Mouse (Mus musculus) liver, embryonic 11.5 days (tissue): Measurements from ENCODE around the gene Hoxc10. TPM values are rescaled to one million over a fixed set of nuclear protein-coding genes. Genes with fewer than 3 reads are reported as not detected.

Source experiments
- microRNA counts: library from miRNA; unstranded; fragments of <30 nt; microRNA quantifications from one replicate; lab custom pipeline; 2015
- microRNA-seq: library from miRNA; unstranded; fragments of <30 nt; microRNA quantifications from one replicate; pipeline ENCODE4, GENCODE M21; 2017; ENCODE audit warnings: borderline number of aligned reads
- polyA plus RNA-seq: library from polyadenylated mRNA; unstranded; fragments of >200 nt; fragmentation: Nextera tagmentation; extraction: Ambion mirVana; gene quantifications from 2 replicates; pipeline ENCODE4 v1.2.1, GENCODE M21; 2014

Hoxc10 gene
- polyA plus RNA-seq, 1 experiment from 2014 or later, result 0.43 TPM

MicroRNA genes within 50 kb of the gene (microRNA counts, 519-probe panel; counts per million panel counts)
- microRNA mmu-miR-615-3p (lab: Ali Mortazavi, UCI) (not detected), microRNA mmu-miR-615-5p (lab: Ali Mortazavi, UCI) (not detected)

Small RNA genes lying within 50 kb of the gene (microRNA-seq; reads per million reads assigned to microRNA genes)
- gene Mir196a-2 (86.9 reads per million, percentile 47 among the genes with 10 or more reads in this experiment), gene Mir615 (1,039 reads per million, percentile 72 among the genes with 10 or more reads in this experiment)

Other genes starting within 250 kb of the Hoxc10 start
- 15.0 and 16.2 TPM in 2 replicates for gene Calcoco1, start 244.6 kb upstream of the Hoxc10 start, polyA plus RNA-seq
- not detected in 2 replicates for gene Hoxc13, start 45.7 kb upstream of the Hoxc10 start, polyA plus RNA-seq
- gene Hoxc12, start 30.0 kb upstream of the Hoxc10 start, polyA plus RNA-seq, result not detected in 2 replicates
- gene Hoxc11, start 12.4 kb upstream of the Hoxc10 start, polyA plus RNA-seq, result not detected in 2 replicates
- 4.1 and 5.3 TPM in 2 replicates for gene Hoxc5, start 647 bp downstream of the Hoxc10 start, polyA plus RNA-seq
- gene Hoxc9, start 9.6 kb downstream of the Hoxc10 start, polyA plus RNA-seq, result 0.22 and 0.49 TPM in 2 replicates
- gene Hoxc8, start 23.8 kb downstream of the Hoxc10 start, polyA plus RNA-seq, result 1.3 and 1.9 TPM in 2 replicates
- gene Hoxc6, start 31.5 kb downstream of the Hoxc10 start, polyA plus RNA-seq, result 1.3 and 1.5 TPM in 2 replicates
- gene Hoxc4, start 52.1 kb downstream of the Hoxc10 start, polyA plus RNA-seq, result 5.9 and 6.2 TPM in 2 replicates
- 12.8 and 13.3 TPM in 2 replicates for gene Smug1, start 200.3 kb downstream of the Hoxc10 start, polyA plus RNA-seq